Mouse (Mus musculus) neural tube, embryonic 14.5 days (tissue): ENCODE results near the gene Hnrnpl. TPM values are rescaled to one million over a fixed set of nuclear protein-coding genes. Genes with fewer than 3 reads are reported as not detected.

Experiments
- ATAC-seq: fragments of 200-750 bp; cut with Nextera tagmentation; 2 replicates; pipeline ENCODE4 v1.8.0; 2017; ENCODE audit warnings: low read depth, mild to moderate bottlenecking, moderate TSS enrichment, moderate library complexity
- H3K27ac ChIP-seq: fragments of 300-500 bp; sonication (generic); 2 replicates; pipeline ENCODE4 v1.5.1; 2014; ENCODE audit warnings: low read depth, mild to moderate bottlenecking, control low read depth, low read length, moderate library complexity, mixed read lengths
- H3K27me3 ChIP-seq: fragments of 300-500 bp; sonication (generic); 2 replicates; pipeline ENCODE4 v1.6.1; 2014; ENCODE audit warnings: low read length; ENCODE audit not compliant: control insufficient read depth, insufficient read depth
- H3K36me3 ChIP-seq: fragments of 300-500 bp; sonication (generic); 2 replicates; pipeline ENCODE4 v1.6.1; 2014; ENCODE audit warnings: low read length, mixed read lengths; ENCODE audit not compliant: control insufficient read depth, insufficient read depth
- H3K4me1 ChIP-seq: fragments of 300-500 bp; sonication (generic); 2 replicates; pipeline ENCODE4 v1.6.1; 2014; ENCODE audit warnings: low read length; ENCODE audit not compliant: control insufficient read depth, insufficient read depth
- H3K4me2 ChIP-seq: fragments of 300-500 bp; sonication (generic); 2 replicates; pipeline ENCODE4 v1.6.1; 2014; ENCODE audit warnings: mild to moderate bottlenecking, low read depth, low read length, control low read depth
- H3K4me3 ChIP-seq: fragments of 300-500 bp; sonication (generic); 2 replicates; pipeline ENCODE4 v1.5.1; 2014; ENCODE audit warnings: low read depth, low read length, control low read depth, mixed read lengths
- H3K9ac ChIP-seq: fragments of 300-500 bp; sonication (generic); replicated peaks from 2 replicates; pipeline ENCODE4 v1.6.1; 2014; ENCODE audit warnings: low read depth, mild to moderate bottlenecking, control low read depth, low read length, mixed read lengths
- H3K9me3 ChIP-seq: fragments of 300-500 bp; sonication (generic); 2 replicates; pipeline ENCODE4 v1.6.1; 2016; ENCODE audit warnings: low read length; ENCODE audit not compliant: control insufficient read depth
- WGBS: fragments of 180-500 bp; shearing (Covaris S2); extraction: QIAGEN DNeasy Blood & Tissue Kit; methylation state at CpG from one replicate; pipeline ENCODE4 v1.1.7; 2014; 5-methylcytosine and 5-hydroxymethylcytosine counted together
- polyA plus RNA-seq: library from polyadenylated mRNA; unstranded; fragments of >200 nt; fragmentation: Nextera tagmentation; extraction: Ambion mirVana; gene quantifications from 2 replicates; pipeline ENCODE4 v1.2.1, GENCODE M21; 2014

Hnrnpl gene
- polyA plus RNA-seq, 1 experiment from 2014 or later = 160 TPM

GRCm38 (mm10) chr7:28826402-28826772 lies 18.0 kb downstream of the Hnrnpl start:
- WGBS = 93% methylated on average over 7 of the region's 7 CpGs
- ATAC-seq = no peak
- Histone ChIP-seq H3K9ac (no peak overlapping the region), H3K4me2 (0 out of 2 replicates have a peak overlapping the region, but pooled peaks have one; percentile 66), H3K9me3 (no peaks in the 10 kb centered on the region), H3K4me1 (peaks cover 11% of the 10 kb centered on the region; the same call in 1 of the 2 replicates), H3K27ac (no peak overlapping the region), H3K4me3 (no peak overlapping the region), H3K27me3 (no peaks in the 10 kb centered on the region), H3K36me3 (peaks cover 13% of the 10 kb centered on the region)

- Histone ChIP-seq H3K4me2 (no peak overlapping the region), H3K27me3 (no peaks in the 10 kb centered on the region), H3K4me1 (peaks cover 11% of the 10 kb centered on the region; the same call in 1 of the 2 replicates), H3K4me3 (no peak overlapping the region), H3K27ac (no peak overlapping the region), H3K9ac (no peak overlapping the region), H3K9me3 (no peaks in the 10 kb centered on the region), H3K36me3 (peaks cover 4% of the 10 kb centered on the region)
- WGBS = 58% methylated on average over 3 of the region's 3 CpGs
- ATAC-seq = no peak
Measured at GRCm38 (mm10) chr7:28827338-28827737, 19.0 kb downstream of the Hnrnpl start.

GRCm38 (mm10) chr7:28829821-28830220 lies 21.5 kb downstream of the Hnrnpl start:
- Histone ChIP-seq H3K36me3 (no peaks in the 10 kb centered on the region; the same call in 1 of the 2 replicates), H3K9me3 (no peaks in the 10 kb centered on the region), H3K27me3 (no peaks in the 10 kb centered on the region), H3K9ac (no peak overlapping the region), H3K27ac (no peak overlapping the region), H3K4me1 (peaks cover 7% of the 10 kb centered on the region; the same call in 1 of the 2 replicates), H3K4me2 (no peak overlapping the region), H3K4me3 (no peak overlapping the region)
- no peak for ATAC-seq
- 96% methylated on average over 8 of the region's 8 CpGs for WGBS

GRCm38 (mm10) chr7:28830981-28831380 lies 22.6 kb downstream of the Hnrnpl start:
- H3K36me3 ChIP-seq = no peaks in the 10 kb centered on the region; the same call in 1 of the 2 replicates
- H3K4me1 ChIP-seq = peaks cover 1% of the 10 kb centered on the region; the same call in 1 of the 2 replicates
- no peak overlapping the region for H3K27ac ChIP-seq
- H3K27me3 ChIP-seq = no peaks in the 10 kb centered on the region
- no peak overlapping the region for H3K4me3 ChIP-seq
- H3K9me3 ChIP-seq = no peaks in the 10 kb centered on the region
- H3K9ac ChIP-seq = no peak overlapping the region
- 93% methylated on average over 5 of the region's 5 CpGs for WGBS
- H3K4me2 ChIP-seq = no peak overlapping the region
- no peak for ATAC-seq

GRCm38 (mm10) chr7:28831411-28832125 lies 23.2 kb downstream of the Hnrnpl start:
- no peaks in the 10 kb centered on the region for H3K27me3 ChIP-seq
- no peaks in the 10 kb centered on the region for H3K4me1 ChIP-seq
- no peaks in the 10 kb centered on the region for H3K9me3 ChIP-seq
- no peak overlapping the region for H3K4me3 ChIP-seq
- no peak overlapping the region for H3K9ac ChIP-seq
- ATAC-seq = no peak
- no peak overlapping the region for H3K4me2 ChIP-seq
- no peaks in the 10 kb centered on the region; the same call in 1 of the 2 replicates for H3K36me3 ChIP-seq
- H3K27ac ChIP-seq = no peak overlapping the region
- WGBS = 90% methylated on average over 17 of the region's 17 CpGs

GRCm38 (mm10) chr7:28832137-28832536 lies 23.8 kb downstream of the Hnrnpl start:
- no peak overlapping the region for H3K4me2 ChIP-seq
- no peak for ATAC-seq
- H3K4me3 ChIP-seq = no peak overlapping the region
- H3K27ac ChIP-seq = no peak overlapping the region
- no peaks in the 10 kb centered on the region; the same call in 1 of the 2 replicates for H3K36me3 ChIP-seq
- H3K9ac ChIP-seq = no peak overlapping the region
- H3K9me3 ChIP-seq = no peaks in the 10 kb centered on the region
- no peaks in the 10 kb centered on the region for H3K27me3 ChIP-seq
- WGBS = 40% methylated on average over 6 of the region's 6 CpGs
- H3K4me1 ChIP-seq = no peaks in the 10 kb centered on the region

GRCm38 (mm10) chr7:28833723-28834347 lies 25.5 kb downstream of the Hnrnpl start, which contains the start of gene Lgals4:
Gene Lgals4 (plus strand): TSS chr7:28833854.
- H3K36me3 ChIP-seq = no peaks in the 10 kb centered on the region; the same call in 1 of the 2 replicates
- WGBS = 91% methylated on average over 6 of the region's 6 CpGs
- no peaks in the 10 kb centered on the region for H3K27me3 ChIP-seq
- H3K4me3 ChIP-seq = no peak within 1 kb of the TSS
- ATAC-seq = no peak
- H3K4me1 ChIP-seq = no peaks in the 10 kb centered on the region
- no peak within 1 kb of the TSS for H3K4me2 ChIP-seq
- H3K9me3 ChIP-seq = no peaks in the 10 kb centered on the region
- no peak within 1 kb of the TSS for H3K9ac ChIP-seq
- H3K27ac ChIP-seq = no peak within 1 kb of the TSS

- H3K27me3 ChIP-seq = no peaks in the 10 kb centered on the region
- H3K4me1 ChIP-seq = no peaks in the 10 kb centered on the region
- no peak overlapping the region for H3K9ac ChIP-seq
- H3K36me3 ChIP-seq = no peaks in the 10 kb centered on the region
- no peak for ATAC-seq
- WGBS = 87% methylated on average over 5 of the region's 5 CpGs
- no peak overlapping the region for H3K27ac ChIP-seq
- no peaks in the 10 kb centered on the region for H3K9me3 ChIP-seq
- no peak overlapping the region for H3K4me3 ChIP-seq
- no peak overlapping the region for H3K4me2 ChIP-seq
Measured at GRCm38 (mm10) chr7:28836936-28837335, 28.6 kb downstream of the Hnrnpl start.

- no peak overlapping the region for H3K27ac ChIP-seq
- no peaks in the 10 kb centered on the region for H3K4me1 ChIP-seq
- H3K27me3 ChIP-seq = no peaks in the 10 kb centered on the region
- H3K9me3 ChIP-seq = no peaks in the 10 kb centered on the region
- no peak overlapping the region for H3K4me3 ChIP-seq
- 75% methylated on average over 9 of the region's 9 CpGs for WGBS
- H3K9ac ChIP-seq = no peak overlapping the region
- ATAC-seq = no peak
- H3K4me2 ChIP-seq = no peak overlapping the region
- no peaks in the 10 kb centered on the region for H3K36me3 ChIP-seq
Measured at GRCm38 (mm10) chr7:28838331-28838730, 30.0 kb downstream of the Hnrnpl start.
